Mouse (Mus musculus) myocyte (in vitro differentiated cells): Measurements from ENCODE around the gene L1td1. TPM values are rescaled to one million over a fixed set of nuclear protein-coding genes. Genes with fewer than 3 reads are reported as not detected.

ENCODE experiments used
- H3K27me3 ChIP-seq: one replicate; pipeline ENCODE4 v1.6.1; 2011; ENCODE audit not compliant: control insufficient read depth, insufficient read depth, insufficient read length
- H3K36me3 ChIP-seq: one replicate; pipeline ENCODE4 v1.6.1; 2011; ENCODE audit not compliant: control insufficient read depth, insufficient read depth
- H3K4me2 ChIP-seq: one replicate; pipeline ENCODE4 v1.6.1; 2011; ENCODE audit warnings: low read depth, control low read depth
- H3K4me3 ChIP-seq: one replicate; pipeline ENCODE4 v1.5.1; 2011; ENCODE audit warnings: mild to moderate bottlenecking, control low read depth, moderate library complexity
- H3K79me2 ChIP-seq: one replicate; pipeline ENCODE4 v1.6.1; 2011; ENCODE audit not compliant: control insufficient read depth, insufficient read depth
- H3ac ChIP-seq: one replicate; pipeline ENCODE4 v1.6.1; 2011; ENCODE audit not compliant: control insufficient read depth, insufficient read length
- CEBPB ChIP-seq: IDR thresholded peaks from 2 replicates; pipeline ENCODE4 v1.6.1; 2011; ENCODE audit warnings: mild to moderate bottlenecking, moderate library complexity; ENCODE audit not compliant: poor library complexity, insufficient read depth, severe bottlenecking
- E2F4 ChIP-seq: IDR thresholded peaks from one replicate; pipeline ENCODE4 v1.6.1; 2011; ENCODE audit warnings: mild to moderate bottlenecking, control low read depth, moderate library complexity; ENCODE audit not compliant: insufficient read depth
- MAX ChIP-seq: IDR thresholded peaks from one replicate; pipeline ENCODE4 v1.6.1; 2011; ENCODE audit warnings: low read depth, mild to moderate bottlenecking, control low read depth
- MYOD1 ChIP-seq, 3 experiments: IDR thresholded peaks; one replicate each; pipeline ENCODE4 v1.6.1; 2011; ENCODE audit warnings: control low read depth in 2 of 3, low read depth in 2 of 3, mild to moderate bottlenecking in 2 of 3, moderate library complexity in 1 of 3; ENCODE audit not compliant: insufficient read length in 2 of 3, control insufficient read depth in 1 of 3
- MYOG ChIP-seq, 3 experiments: IDR thresholded peaks; one replicate each; pipeline ENCODE4 v1.6.1; 2011; ENCODE audit warnings: control low read depth in 2 of 3, low read depth in 2 of 3, mild to moderate bottlenecking in 2 of 3; ENCODE audit not compliant: insufficient read length in 2 of 3, control insufficient read depth in 1 of 3, insufficient read depth in 1 of 3
- POLR2A ChIP-seq: IDR thresholded peaks from one replicate; pipeline ENCODE4 v1.6.1; 2011; ENCODE audit warnings: low read depth, mild to moderate bottlenecking, control low read depth, moderate library complexity; ENCODE audit not compliant: insufficient read length
- POLR2AphosphoS2 ChIP-seq: IDR thresholded peaks from one replicate; pipeline ENCODE4 v1.6.1; 2011; ENCODE audit warnings: low read depth, control low read depth; ENCODE audit not compliant: insufficient read length
- REST ChIP-seq: IDR thresholded peaks from one replicate; pipeline ENCODE4 v1.6.1; 2011; ENCODE audit warnings: mild to moderate bottlenecking, control low read depth, moderate library complexity; ENCODE audit not compliant: insufficient read depth, insufficient read length
- SRF ChIP-seq: IDR thresholded peaks from one replicate; pipeline ENCODE4 v1.6.1; 2011; ENCODE audit warnings: low read depth; ENCODE audit not compliant: control insufficient read depth, insufficient read length
- TCF12 ChIP-seq: IDR thresholded peaks from one replicate; pipeline ENCODE4 v1.6.1; 2011; ENCODE audit warnings: mild to moderate bottlenecking, control low read depth; ENCODE audit not compliant: poor library complexity, insufficient read depth, severe bottlenecking
- TCF3 ChIP-seq: IDR thresholded peaks from one replicate; pipeline ENCODE4 v1.6.1; 2011; ENCODE audit warnings: low read depth, control low read depth; ENCODE audit not compliant: insufficient read length
- USF1 ChIP-seq: IDR thresholded peaks from one replicate; pipeline ENCODE4 v1.6.1; 2011; ENCODE audit warnings: low read depth, mild to moderate bottlenecking, control low read depth, moderate library complexity
- polyA plus RNA-seq: library from polyadenylated mRNA; unstranded; fragments of >200 nt; fragmentation: generic; extraction: Trizol; gene quantifications from one replicate; pipeline ENCODE4 v1.2.1, GENCODE M21; 2012; ENCODE audit warnings: missing spikeins

The L1td1 gene
- polyA plus RNA-seq, 1 experiment = not detected

DNA sequence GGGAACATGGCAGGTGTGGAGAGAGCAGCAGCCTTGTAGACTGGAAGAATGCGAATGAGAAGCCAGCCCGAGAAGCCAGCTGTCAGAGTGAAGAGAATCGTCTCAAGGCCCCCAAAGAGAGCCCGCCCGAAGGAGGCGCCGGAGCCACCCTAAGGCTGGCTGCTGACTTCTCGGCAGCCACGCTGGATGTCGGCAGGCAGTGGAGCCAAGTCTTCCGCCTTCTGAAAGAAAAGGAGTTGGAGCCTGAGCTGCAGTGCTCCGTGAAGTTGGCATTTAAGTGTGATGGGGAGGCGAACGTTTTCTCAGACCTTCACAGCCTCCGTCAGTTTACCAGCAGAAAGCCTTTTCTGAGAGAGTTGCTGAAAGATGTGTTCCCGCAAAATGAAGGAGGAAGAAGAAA, 7.1 kb downstream of the L1td1 start:
- Histone ChIP-seq H3K4me2 (no peak overlapping the region), H3K4me3 (no peak overlapping the region), H3ac (no peak overlapping the region), H3K36me3 (no peaks in the 10 kb centered on the region), H3K27me3 (no peaks in the 10 kb centered on the region), H3K79me2 (no peaks in the 10 kb centered on the region)
- no peak for TF ChIP-seq E2F4
- TF ChIP-seq USF1 = no peak
- TF ChIP-seq MYOD1 (IDR thresholded peaks at IDR 0.05; ENCODE audit: control insufficient read depth in 1 of 3, insufficient read length in 2 of 3, low read depth in 2 of 3) = no peak
- no peak for TF ChIP-seq TCF3
- TF ChIP-seq POLR2AphosphoS2 = no peak
- TF ChIP-seq SRF = no peak
- no peak for TF ChIP-seq CEBPB
- no peak for TF ChIP-seq MYOG (IDR thresholded peaks at IDR 0.05; ENCODE audit: control insufficient read depth in 1 of 3, insufficient read depth in 1 of 3, insufficient read length in 2 of 3, low read depth in 2 of 3)
- no peak for TF ChIP-seq TCF12
- no peak for TF ChIP-seq MAX
- no peak for TF ChIP-seq POLR2A
- TF ChIP-seq REST = no peak

DNA sequence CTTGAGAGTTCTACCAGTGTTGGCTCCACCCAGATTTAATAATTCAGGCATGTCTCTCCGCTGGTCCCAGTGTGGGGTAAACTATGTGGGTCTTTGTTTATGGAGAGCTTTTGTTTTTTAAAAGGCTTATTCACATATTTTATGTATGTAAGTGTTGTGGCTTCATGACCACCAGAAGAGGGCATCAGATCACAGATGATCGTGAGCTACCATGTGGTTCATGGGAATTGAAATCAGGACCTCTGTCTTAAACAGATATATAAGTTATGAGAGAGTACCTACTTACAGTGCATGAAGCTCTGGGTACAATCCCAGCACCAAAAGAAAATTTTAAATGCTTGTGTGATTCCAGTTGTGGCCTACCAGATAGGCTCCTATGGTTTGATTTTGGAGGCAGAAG, 13.2 kb downstream of the L1td1 start:
- Histone ChIP-seq H3K27me3 (no peaks in the 10 kb centered on the region), H3K79me2 (no peaks in the 10 kb centered on the region), H3K4me3 (no peak overlapping the region), H3ac (no peak overlapping the region), H3K36me3 (no peaks in the 10 kb centered on the region), H3K4me2 (no peak overlapping the region)
- TF ChIP-seq REST (no peak), MYOG (IDR thresholded peaks at IDR 0.05; ENCODE audit: control insufficient read depth in 1 of 3, insufficient read depth in 1 of 3, insufficient read length in 2 of 3, low read depth in 2 of 3) (no peak), TCF3 (no peak), POLR2A (no peak), MYOD1 (IDR thresholded peaks at IDR 0.05; ENCODE audit: control insufficient read depth in 1 of 3, insufficient read length in 2 of 3, low read depth in 2 of 3) (no peak), TCF12 (no peak), CEBPB (no peak), MAX (no peak), USF1 (no peak), E2F4 (no peak), POLR2AphosphoS2 (no peak), SRF (no peak)

DNA sequence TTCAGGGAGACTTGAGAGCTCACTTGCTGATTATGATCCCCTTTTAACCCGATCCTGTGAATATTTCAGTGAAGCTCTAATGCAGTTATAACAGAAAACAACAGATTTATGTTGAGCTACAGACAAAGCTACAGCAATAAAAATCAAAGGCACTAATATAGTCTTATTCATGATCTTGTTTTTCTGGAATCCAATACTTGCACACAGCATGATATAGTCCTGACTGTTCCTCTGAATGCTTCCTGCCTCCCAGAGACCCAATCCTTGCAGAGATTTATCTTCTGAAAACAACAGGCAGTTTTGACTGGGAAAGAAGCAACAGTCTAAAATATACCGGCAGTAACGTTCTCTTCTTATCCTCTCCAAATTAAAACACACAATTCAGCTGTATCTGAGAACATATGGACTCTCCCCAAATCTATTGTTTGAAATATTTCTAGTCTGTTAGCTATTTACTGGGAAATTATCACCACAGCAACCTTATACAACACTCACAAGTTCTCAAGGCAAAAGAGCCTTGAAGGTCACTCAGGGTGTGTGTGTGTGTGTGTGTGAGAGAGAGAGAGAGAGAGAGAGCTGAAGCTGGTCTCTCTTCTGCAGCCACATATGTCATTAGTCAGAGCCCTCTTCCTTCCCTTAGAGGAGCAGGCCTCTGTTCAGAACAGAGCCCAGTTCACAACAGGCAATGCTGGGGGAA, 16.8 kb downstream of the L1td1 start:
- no peaks in the 10 kb centered on the region for H3K27me3 ChIP-seq
- no peak overlapping the region for H3K4me2 ChIP-seq
- TF ChIP-seq SRF (no peak), MYOD1 (IDR thresholded peaks at IDR 0.05; ENCODE audit: control insufficient read depth in 1 of 3, insufficient read length in 2 of 3, low read depth in 2 of 3) (no peak), MYOG (IDR thresholded peaks at IDR 0.05; ENCODE audit: control insufficient read depth in 1 of 3, insufficient read depth in 1 of 3, insufficient read length in 2 of 3, low read depth in 2 of 3) (no peak), POLR2A (no peak), MAX (no peak), POLR2AphosphoS2 (no peak), REST (no peak), CEBPB (no peak), TCF12 (no peak), TCF3 (no peak), USF1 (no peak), E2F4 (no peak)
- no peak overlapping the region for H3K4me3 ChIP-seq
- no peak overlapping the region for H3ac ChIP-seq
- H3K79me2 ChIP-seq = no peaks in the 10 kb centered on the region
- no peaks in the 10 kb centered on the region for H3K36me3 ChIP-seq

GRCm38 (mm10) chr4:98743906-98744210, 17.3 kb downstream of the L1td1 start:
- H3K4me2 ChIP-seq = no peak overlapping the region
- no peak overlapping the region for H3K4me3 ChIP-seq
- no peaks in the 10 kb centered on the region for H3K79me2 ChIP-seq
- H3K27me3 ChIP-seq = no peaks in the 10 kb centered on the region
- no peak overlapping the region for H3ac ChIP-seq
- TF ChIP-seq E2F4 (no peak), CEBPB (no peak), SRF (no peak), MYOD1 (IDR thresholded peaks at IDR 0.05; ENCODE audit: control insufficient read depth in 1 of 3, insufficient read length in 2 of 3, low read depth in 2 of 3) (no peak), POLR2A (no peak), REST (no peak), MYOG (IDR thresholded peaks at IDR 0.05; ENCODE audit: control insufficient read depth in 1 of 3, insufficient read depth in 1 of 3, insufficient read length in 2 of 3, low read depth in 2 of 3) (no peak), TCF3 (no peak), TCF12 (no peak), MAX (no peak), USF1 (no peak)
- no peaks in the 10 kb centered on the region for H3K36me3 ChIP-seq
